Mouse (Mus musculus) lung, adult 2 months (tissue): ENCODE measurements around the gene Limch1.

Experiments used
- CTCF ChIP-seq: fragments of 200-500 bp; IDR thresholded peaks from 2 replicates; pipeline ENCODE4 v1.5.1; 2011; ENCODE audit warnings: mild to moderate bottlenecking, low read length, control low read depth; ENCODE audit not compliant: insufficient read depth
- POLR2A ChIP-seq: fragments of 200-500 bp; IDR thresholded peaks from 2 replicates; pipeline ENCODE4 v1.6.1; 2011; ENCODE audit warnings: low read depth, mild to moderate bottlenecking, control low read depth, low read length, borderline replicate concordance; ENCODE audit errors: extremely low read depth

DNA sequence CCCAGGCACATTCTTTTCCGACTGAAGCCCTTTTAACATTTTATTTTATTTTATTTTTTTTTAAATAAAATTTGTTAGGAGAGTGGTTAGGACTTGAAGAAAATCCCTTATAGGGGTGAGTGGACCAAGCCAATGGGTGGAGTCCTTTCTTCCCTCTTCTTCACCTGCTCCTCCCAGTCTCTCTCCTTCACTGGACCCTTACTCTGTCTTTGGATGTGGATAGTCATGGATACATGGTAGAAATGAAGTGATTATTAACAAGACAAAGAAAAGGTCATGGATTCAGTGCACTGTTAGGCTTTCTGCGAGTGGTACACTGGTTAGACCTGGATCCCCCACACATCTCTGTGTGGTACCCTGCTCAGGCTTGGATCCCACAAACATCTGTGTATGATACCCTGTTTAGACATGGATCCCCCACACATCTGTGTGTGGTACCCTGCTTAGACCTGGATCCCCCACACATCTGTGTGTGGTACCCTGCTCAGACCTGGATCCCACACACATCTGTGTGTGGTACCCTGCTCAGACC lies 12.1 kb downstream of the Limch1 start:
- TF ChIP-seq POLR2A, result no peak
- TF ChIP-seq CTCF, result no peak
